Mouse (Mus musculus) liver, embryonic 16.5 days (tissue): ENCODE results near the gene Hdac4. TPM values are rescaled to one million over a fixed set of nuclear protein-coding genes. Genes with fewer than 3 reads are reported as not detected.

Experiments
- ATAC-seq: fragments of 200-750 bp; cut with Nextera tagmentation; 2 replicates; pipeline ENCODE4 v1.8.0; 2017; ENCODE audit warnings: low read depth, mild to moderate bottlenecking, moderate number of reproducible peaks, moderate library complexity
- H3K27ac ChIP-seq: fragments of 300-500 bp; sonication (generic); 2 replicates; pipeline ENCODE4 v1.5.1; 2014; ENCODE audit warnings: mild to moderate bottlenecking, low read length
- H3K27me3 ChIP-seq: fragments of 300-500 bp; sonication (generic); 2 replicates; pipeline ENCODE4 v1.6.1; 2014; ENCODE audit warnings: low read depth, low read length, mixed read lengths; ENCODE audit not compliant: control insufficient read depth, insufficient read depth
- H3K36me3 ChIP-seq: fragments of 300-500 bp; sonication (generic); 2 replicates; pipeline ENCODE4 v1.6.1; 2014; ENCODE audit warnings: mild to moderate bottlenecking; ENCODE audit not compliant: control insufficient read depth, insufficient read depth
- H3K4me1 ChIP-seq: fragments of 300-500 bp; sonication (generic); 2 replicates; pipeline ENCODE4 v1.6.1; 2014; ENCODE audit warnings: low read depth, low read length, mixed read lengths; ENCODE audit not compliant: control insufficient read depth
- H3K4me2 ChIP-seq: fragments of 300-500 bp; sonication (generic); 2 replicates; pipeline ENCODE4 v1.6.1; 2014; ENCODE audit warnings: low read depth, low read length, mixed read lengths
- H3K4me3 ChIP-seq: fragments of 300-500 bp; sonication (generic); 2 replicates; pipeline ENCODE4 v1.5.1; 2014; ENCODE audit warnings: low read depth, mild to moderate bottlenecking, low read length
- H3K9ac ChIP-seq: fragments of 300-500 bp; sonication (generic); 2 replicates; pipeline ENCODE4 v1.6.1; 2014; ENCODE audit warnings: low read depth, low read length
- H3K9me3 ChIP-seq: fragments of 300-500 bp; sonication (generic); replicated peaks from 2 replicates; pipeline ENCODE4 v1.6.1; 2016; ENCODE audit warnings: low read length; ENCODE audit not compliant: control insufficient read depth
- WGBS: fragments of 180-500 bp; shearing (Covaris S2); extraction: QIAGEN DNeasy Blood & Tissue Kit; methylation state at CpG from one replicate; pipeline ENCODE4 v1.1.7; 2014; ENCODE audit not compliant: insufficient replicate concordance; 5-methylcytosine and 5-hydroxymethylcytosine counted together
- polyA plus RNA-seq: library from polyadenylated mRNA; unstranded; fragments of >200 nt; fragmentation: Nextera tagmentation; extraction: Ambion mirVana; gene quantifications from 2 replicates; pipeline ENCODE4 v1.2.1, GENCODE M21; 2015

Gene Hdac4
- polyA plus RNA-seq, 1 experiment from 2014 or later = 3.3 TPM

GRCm38 (mm10) chr1:92030541-92030940, 165.0 kb downstream of the Hdac4 start:
- Histone ChIP-seq H3K9me3 (no peaks in the 10 kb centered on the region), H3K9ac (no peak overlapping the region), H3K27me3 (no peaks in the 10 kb centered on the region), H3K4me1 (no peaks in the 10 kb centered on the region), H3K4me3 (no peak overlapping the region), H3K4me2 (no peak overlapping the region), H3K36me3 (no peaks in the 10 kb centered on the region), H3K27ac (no peak overlapping the region)
- no peak for ATAC-seq
- WGBS = 74% methylated on average over 6 of the region's 6 CpGs

- no peaks in the 10 kb centered on the region for H3K9me3 ChIP-seq
- no peak for ATAC-seq
- 69% methylated on average over 2 of the region's 2 CpGs for WGBS
- no peaks in the 10 kb centered on the region for H3K36me3 ChIP-seq
- H3K4me2 ChIP-seq = no peak overlapping the region
- H3K4me3 ChIP-seq = no peak overlapping the region
- H3K9ac ChIP-seq = no peak overlapping the region
- H3K4me1 ChIP-seq = no peaks in the 10 kb centered on the region
- no peaks in the 10 kb centered on the region for H3K27me3 ChIP-seq
- H3K27ac ChIP-seq = no peak overlapping the region
Measured at GRCm38 (mm10) chr1:92028158-92028557, 167.3 kb downstream of the Hdac4 start.

- Histone ChIP-seq H3K4me2 (no peak overlapping the region), H3K9me3 (no peaks in the 10 kb centered on the region), H3K4me3 (no peak overlapping the region), H3K4me1 (no peaks in the 10 kb centered on the region), H3K9ac (no peak overlapping the region), H3K27me3 (no peaks in the 10 kb centered on the region), H3K36me3 (no peaks in the 10 kb centered on the region), H3K27ac (no peak overlapping the region)
- no peak for ATAC-seq
- WGBS = 68% methylated on average over 3 of the region's 3 CpGs
Measured at GRCm38 (mm10) chr1:92026351-92026750, 169.1 kb downstream of the Hdac4 start.

- Histone ChIP-seq H3K4me3 (no peak overlapping the region), H3K27me3 (no peaks in the 10 kb centered on the region), H3K36me3 (no peaks in the 10 kb centered on the region), H3K27ac (no peak overlapping the region), H3K9ac (no peak overlapping the region), H3K4me2 (no peak overlapping the region), H3K4me1 (no peaks in the 10 kb centered on the region), H3K9me3 (no peaks in the 10 kb centered on the region)
- WGBS = 77% methylated on average over 3 of the region's 3 CpGs
- no peak for ATAC-seq
Measured at GRCm38 (mm10) chr1:92023906-92024305, 171.6 kb downstream of the Hdac4 start.

GRCm38 (mm10) chr1:92022009-92022408, 173.5 kb downstream of the Hdac4 start:
- Histone ChIP-seq H3K36me3 (no peaks in the 10 kb centered on the region), H3K9me3 (no peaks in the 10 kb centered on the region), H3K4me1 (no peaks in the 10 kb centered on the region), H3K27ac (no peak overlapping the region), H3K4me3 (no peak overlapping the region), H3K4me2 (no peak overlapping the region), H3K27me3 (no peaks in the 10 kb centered on the region), H3K9ac (no peak overlapping the region)
- 66% methylated on average over 4 of the region's 4 CpGs for WGBS
- ATAC-seq = no peak

- Histone ChIP-seq H3K4me1 (no peaks in the 10 kb centered on the region), H3K9me3 (no peaks in the 10 kb centered on the region), H3K27me3 (no peaks in the 10 kb centered on the region), H3K4me3 (no peak overlapping the region), H3K9ac (no peak overlapping the region), H3K4me2 (no peak overlapping the region), H3K36me3 (no peaks in the 10 kb centered on the region), H3K27ac (no peak overlapping the region)
- 55% methylated on average over 4 of the region's 4 CpGs for WGBS
- no peak for ATAC-seq
Measured at GRCm38 (mm10) chr1:92015938-92016672, 179.4 kb downstream of the Hdac4 start.

- Histone ChIP-seq H3K36me3 (no peaks in the 10 kb centered on the region), H3K9me3 (no peaks in the 10 kb centered on the region), H3K27me3 (no peaks in the 10 kb centered on the region), H3K9ac (no peak overlapping the region), H3K4me3 (no peak overlapping the region), H3K4me2 (no peak overlapping the region), H3K27ac (no peak overlapping the region), H3K4me1 (no peaks in the 10 kb centered on the region)
- ATAC-seq = no peak
Measured at GRCm38 (mm10) chr1:92015252-92015651, 180.2 kb downstream of the Hdac4 start.

- Histone ChIP-seq H3K36me3 (no peaks in the 10 kb centered on the region), H3K4me3 (no peak overlapping the region), H3K4me2 (no peak overlapping the region), H3K4me1 (no peaks in the 10 kb centered on the region), H3K9ac (no peak overlapping the region), H3K27ac (no peak overlapping the region), H3K27me3 (no peaks in the 10 kb centered on the region), H3K9me3 (no peaks in the 10 kb centered on the region)
- no peak for ATAC-seq
Measured at GRCm38 (mm10) chr1:92014496-92014895, 181.0 kb downstream of the Hdac4 start.

GRCm38 (mm10) chr1:92006666-92007065, 188.8 kb downstream of the Hdac4 start:
- Histone ChIP-seq H3K36me3 (no peaks in the 10 kb centered on the region), H3K27me3 (no peaks in the 10 kb centered on the region), H3K27ac (no peak overlapping the region), H3K4me1 (no peaks in the 10 kb centered on the region), H3K4me3 (no peak overlapping the region), H3K4me2 (no peak overlapping the region), H3K9ac (no peak overlapping the region), H3K9me3 (no peaks in the 10 kb centered on the region)
- 27% methylated on average over 1 of the region's 1 CpGs for WGBS
- no peak for ATAC-seq
